Mouse (Mus musculus) small intestine, adult 2 months (tissue): ENCODE results near the gene Cdca3.

Experiments used
- CTCF ChIP-seq: fragments of 200-500 bp; IDR thresholded peaks from 2 replicates; pipeline ENCODE4 v1.5.1; 2012; ENCODE audit warnings: low read depth, mild to moderate bottlenecking, control low read depth, inconsistent platforms, low read length, moderate library complexity, mixed read lengths; ENCODE audit not compliant: insufficient replicate concordance, insufficient read length; ENCODE audit errors: extremely low read depth
- POLR2A ChIP-seq: fragments of 200-500 bp; IDR thresholded peaks from 2 replicates; pipeline ENCODE4 v1.6.1; 2012; ENCODE audit warnings: low read depth, mild to moderate bottlenecking, control low read depth, inconsistent platforms, low read length, moderate library complexity

GRCm38 (mm10) chr6:124817125-124817524, 12.2 kb upstream of the Cdca3 start:
- no peak for TF ChIP-seq POLR2A
- TF ChIP-seq CTCF = no peak
